ENCODE assay signal across 1 mouse cellular context in the genomic region with DNA sequence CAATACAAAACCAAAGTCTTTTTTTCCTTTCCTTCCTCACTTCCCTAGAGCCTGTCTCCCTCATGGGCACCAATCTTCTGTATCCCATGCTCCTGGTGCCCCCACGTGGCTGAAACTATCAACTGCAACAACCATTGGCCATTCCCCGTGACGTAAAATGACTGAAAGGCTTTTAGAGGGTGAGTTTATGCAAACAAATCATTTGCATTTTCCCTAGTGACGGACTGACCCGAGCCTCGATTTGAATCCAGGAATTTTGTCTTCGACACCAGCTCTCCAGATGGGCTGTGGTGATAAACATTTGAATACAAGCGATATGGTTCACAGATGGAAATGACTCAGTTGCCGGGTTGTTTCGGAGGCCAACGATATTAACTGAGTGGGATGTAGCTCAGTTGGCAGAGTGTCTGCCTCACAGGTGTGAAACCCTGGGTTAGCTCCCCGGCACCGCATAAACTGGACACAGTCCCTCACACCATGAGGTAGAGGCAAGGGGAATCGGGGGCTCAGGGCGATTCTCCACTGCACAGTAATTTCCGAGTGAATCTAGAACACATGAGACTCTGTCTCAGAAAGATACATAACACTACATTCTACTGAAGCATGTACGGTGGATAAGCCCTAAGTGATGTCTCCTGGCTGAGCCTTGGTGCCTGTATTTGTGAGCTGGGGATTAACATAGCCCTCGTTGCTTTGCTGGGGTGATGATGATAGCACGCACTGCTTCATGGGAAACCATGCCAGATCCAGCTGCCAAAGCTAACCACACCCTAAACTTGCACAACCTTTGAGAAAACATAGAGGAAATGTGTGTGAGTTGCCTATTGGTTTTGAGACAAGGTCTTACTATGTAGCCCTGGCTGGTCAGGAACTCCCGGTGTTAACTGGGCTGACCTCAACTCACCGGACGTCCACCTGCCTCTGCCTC.
TF ChIP-seq lines count a peak whose summit lies in the region.

No protein-coding gene starts in this region.

TF ChIP-seq in C2C12, 6 proteins besides CTCF, POLR2A, EP300 and RAD21:
- TF ChIP-seq USF1 (IDR thresholded peaks at IDR 0.05; ENCODE audit: low read depth) (no peak), MYOD1 (IDR thresholded peaks at IDR 0.05; ENCODE audit: control insufficient read depth, insufficient read length, low read depth) (no peak), MYOG (IDR thresholded peaks at IDR 0.05; ENCODE audit: control insufficient read depth, extremely low read depth, insufficient read length) (no peak), CEBPB (IDR thresholded peaks at IDR 0.05; ENCODE audit: low read depth) (no peak), FOSL1 (IDR thresholded peaks at IDR 0.05; ENCODE audit: insufficient read depth, low read length, poor library complexity, severe bottlenecking) (no peak), MAX (IDR thresholded peaks at IDR 0.05) (no peak)
